Mouse (Mus musculus): ENCODE results near the gene Ppp2r2c. TPM values are rescaled to one million over a fixed set of nuclear protein-coding genes. Genes with fewer than 3 reads are reported as not detected.

The Ppp2r2c gene
- polyA plus RNA-seq, 2 experiments = not detected

GRCm38 (mm10) chr5:36888911-36889310, 20.6 kb downstream of the Ppp2r2c start:
- Histone ChIP-seq H3K36me3 (replicated peaks; ENCODE audit: control insufficient read depth, insufficient read depth, low read depth) (no peaks in the 10 kb centered on the region), H3K9ac (replicated peaks) (no peak overlapping the region), H3K4me2 (ENCODE audit: low read depth) (no peak overlapping the region), H3K4me1 (replicated peaks; ENCODE audit: control insufficient read depth in 2 of 2, insufficient read depth in 2 of 2, low read length in 1 of 2) (no peaks in the 10 kb centered on the region), H3K27ac (no peak overlapping the region), H3K4me3 (ENCODE audit: insufficient read depth in 1 of 2, low read depth in 2 of 2, low read length in 2 of 2) (no peak overlapping the region), H3K9me3 (ENCODE audit: control insufficient read depth, low read length) (no peaks in the 10 kb centered on the region), H3K27me3 (ENCODE audit: control insufficient read depth, insufficient read depth, low read length) (no peaks in the 10 kb centered on the region)
- TF ChIP-seq CTCF (IDR thresholded peaks at IDR 0.05; ENCODE audit: low read depth) = no peak
- TF ChIP-seq EP300 (IDR thresholded peaks at IDR 0.05; ENCODE audit: low read depth) = no peak
- DNase-seq (ENCODE audit: low read depth in 3 of 3, low spot score in 3 of 3) (no peak), ATAC-seq (ENCODE audit: insufficient read depth) (no peak)
- WGBS (ENCODE audit: insufficient replicate concordance) = 68% methylated on average over 11 of the region's 11 CpGs

GRCm38 (mm10) chr5:36889380-36889886, 21.1 kb downstream of the Ppp2r2c start:
- no peak overlapping the region for H3K4me2 ChIP-seq (ENCODE audit: low read depth)
- no peak overlapping the region for H3K4me3 ChIP-seq (ENCODE audit: insufficient read depth in 1 of 2, low read depth in 2 of 2, low read length in 2 of 2)
- DNase-seq (ENCODE audit: low read depth in 3 of 3, low spot score in 3 of 3) = no peak
- H3K36me3 ChIP-seq (replicated peaks; ENCODE audit: control insufficient read depth, insufficient read depth, low read depth) = no peaks in the 10 kb centered on the region
- no peak overlapping the region for H3K9ac ChIP-seq (replicated peaks)
- H3K4me1 ChIP-seq (replicated peaks; ENCODE audit: control insufficient read depth in 2 of 2, insufficient read depth in 2 of 2, low read length in 1 of 2) = no peaks in the 10 kb centered on the region
- no peak overlapping the region for H3K27ac ChIP-seq
- no peaks in the 10 kb centered on the region for H3K27me3 ChIP-seq (ENCODE audit: control insufficient read depth, insufficient read depth, low read length)
- no peaks in the 10 kb centered on the region for H3K9me3 ChIP-seq (ENCODE audit: control insufficient read depth, low read length)
- WGBS (ENCODE audit: insufficient replicate concordance) = 52% methylated on average over 2 of the region's 2 CpGs
- no peak for ATAC-seq (ENCODE audit: insufficient read depth)
- TF ChIP-seq EP300 (IDR thresholded peaks at IDR 0.05; ENCODE audit: low read depth) (no peak), CTCF (IDR thresholded peaks at IDR 0.05; ENCODE audit: low read depth) (no peak)

GRCm38 (mm10) chr5:36890794-36891193, 22.5 kb downstream of the Ppp2r2c start:
- no peak overlapping the region for H3K4me2 ChIP-seq (ENCODE audit: low read depth)
- no peak overlapping the region for H3K9ac ChIP-seq (replicated peaks)
- H3K4me3 ChIP-seq (ENCODE audit: insufficient read depth in 1 of 2, low read depth in 2 of 2, low read length in 2 of 2) = no peak overlapping the region
- WGBS (ENCODE audit: insufficient replicate concordance) = 40% methylated on average over 9 of the region's 9 CpGs
- ATAC-seq (ENCODE audit: insufficient read depth) = no peak
- no peak for DNase-seq (ENCODE audit: low read depth in 3 of 3, low spot score in 3 of 3)
- H3K36me3 ChIP-seq (replicated peaks; ENCODE audit: control insufficient read depth, insufficient read depth, low read depth) = no peaks in the 10 kb centered on the region
- no peaks in the 10 kb centered on the region for H3K4me1 ChIP-seq (replicated peaks; ENCODE audit: control insufficient read depth in 2 of 2, insufficient read depth in 2 of 2, low read length in 1 of 2)
- no peak overlapping the region for H3K27ac ChIP-seq
- H3K9me3 ChIP-seq (ENCODE audit: control insufficient read depth, low read length) = no peaks in the 10 kb centered on the region
- H3K27me3 ChIP-seq (ENCODE audit: control insufficient read depth, insufficient read depth, low read length) = no peaks in the 10 kb centered on the region
- TF ChIP-seq EP300 (IDR thresholded peaks at IDR 0.05; ENCODE audit: low read depth) = no peak
- no peak for TF ChIP-seq CTCF (IDR thresholded peaks at IDR 0.05; ENCODE audit: low read depth)

- no peak overlapping the region for H3K9ac ChIP-seq (replicated peaks)
- H3K4me2 ChIP-seq (ENCODE audit: low read depth) = no peak overlapping the region
- no peak for DNase-seq (ENCODE audit: low read depth in 3 of 3, low spot score in 3 of 3)
- H3K27ac ChIP-seq = no peak overlapping the region
- no peaks in the 10 kb centered on the region for H3K36me3 ChIP-seq (replicated peaks; ENCODE audit: control insufficient read depth, insufficient read depth, low read depth)
- no peaks in the 10 kb centered on the region for H3K4me1 ChIP-seq (replicated peaks; ENCODE audit: control insufficient read depth in 2 of 2, insufficient read depth in 2 of 2, low read length in 1 of 2)
- no peaks in the 10 kb centered on the region for H3K9me3 ChIP-seq (ENCODE audit: control insufficient read depth, low read length)
- no peak for ATAC-seq (ENCODE audit: insufficient read depth)
- WGBS (ENCODE audit: insufficient replicate concordance) = 33% methylated on average over 4 of the region's 4 CpGs
- H3K4me3 ChIP-seq (ENCODE audit: insufficient read depth in 1 of 2, low read depth in 2 of 2, low read length in 2 of 2) = no peak overlapping the region
- TF ChIP-seq EP300 (IDR thresholded peaks at IDR 0.05; ENCODE audit: low read depth) (no peak), CTCF (IDR thresholded peaks at IDR 0.05; ENCODE audit: low read depth) (no peak)
- no peaks in the 10 kb centered on the region for H3K27me3 ChIP-seq (ENCODE audit: control insufficient read depth, insufficient read depth, low read length)
Observed at GRCm38 (mm10) chr5:36891793-36892470, 23.6 kb downstream of the Ppp2r2c start.

- Histone ChIP-seq H3K36me3 (replicated peaks; ENCODE audit: control insufficient read depth, insufficient read depth, low read depth) (no peaks in the 10 kb centered on the region), H3K4me3 (ENCODE audit: insufficient read depth in 1 of 2, low read depth in 2 of 2, low read length in 2 of 2) (no peak overlapping the region), H3K4me1 (replicated peaks; ENCODE audit: control insufficient read depth in 2 of 2, insufficient read depth in 2 of 2, low read length in 1 of 2) (no peaks in the 10 kb centered on the region), H3K9me3 (ENCODE audit: control insufficient read depth, low read length) (no peaks in the 10 kb centered on the region), H3K9ac (replicated peaks) (no peak overlapping the region), H3K4me2 (ENCODE audit: low read depth) (no peak overlapping the region), H3K27me3 (ENCODE audit: control insufficient read depth, insufficient read depth, low read length) (no peaks in the 10 kb centered on the region), H3K27ac (no peak overlapping the region)
- no peak for TF ChIP-seq EP300 (IDR thresholded peaks at IDR 0.05; ENCODE audit: low read depth)
- TF ChIP-seq CTCF (IDR thresholded peaks at IDR 0.05; ENCODE audit: low read depth) = no peak
- DNase-seq (ENCODE audit: low read depth in 3 of 3, low spot score in 3 of 3) = no peak
- no peak for ATAC-seq (ENCODE audit: insufficient read depth)
- WGBS (ENCODE audit: insufficient replicate concordance) = 52% methylated on average over 9 of the region's 9 CpGs
Observed at GRCm38 (mm10) chr5:36893263-36893662, 24.9 kb downstream of the Ppp2r2c start.

Measured in liver, embryonic 14.5 days (tissue).